Mouse (Mus musculus) gastrocnemius, postnatal 36 days (tissue): ENCODE data around the gene Cnn3. TPM values are rescaled to one million over a fixed set of nuclear protein-coding genes. Genes with fewer than 3 reads are reported as not detected.

Source experiments
- DNase-seq, 2 experiments: peaks; one replicate each; pipeline ENCODE4 v3.0.0; 2022
- intact Hi-C: fragments of 180-260 bp; cut with DNase I; formaldehyde crosslinking; loops from one replicate; pipeline ENCODE4 v1.15.1; 2025
- total RNA-seq, 2 experiments: library from RNA; stranded (reverse); gene quantifications; 2 replicates each; pipeline ENCODE4 v1.2.3; 2021

The Cnn3 gene
- total RNA-seq, 2 experiments from 2014 or later, result 19.5 to 22.7 TPM

GRCm38 (mm10) chr3:121444414-121444813 lies 18.1 kb downstream of the Cnn3 start:
- DNase-seq, result no peak
- intact Hi-C loops, result no loop called here

DNA sequence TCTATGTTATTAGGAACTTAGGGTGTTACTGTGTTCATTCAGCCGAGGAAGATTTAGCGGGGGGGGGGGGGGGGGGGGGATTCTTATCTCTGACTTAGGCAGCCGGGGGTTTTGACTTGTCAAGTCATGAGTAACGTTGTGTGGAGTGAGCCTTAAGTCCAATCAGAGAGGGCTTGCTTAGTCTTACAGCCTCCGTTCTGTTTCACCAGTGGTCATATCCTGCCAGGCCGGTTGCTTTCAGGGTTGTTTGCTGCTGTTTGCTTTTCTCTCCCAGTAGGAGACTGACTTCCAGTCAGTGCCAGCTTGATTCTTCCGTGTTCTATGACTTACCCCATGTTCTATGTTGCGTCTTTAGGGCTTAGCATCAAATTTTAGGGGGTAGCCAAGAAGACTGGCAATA lies 20.2 kb downstream of the Cnn3 start:
- DNase-seq, result no peak
- intact Hi-C loops, result no loop called here

GRCm38 (mm10) chr3:121448029-121448468 lies 21.8 kb downstream of the Cnn3 start:
- DNase-seq, result no peak
- intact Hi-C loops, result no loop called here

- no peak for DNase-seq
- intact Hi-C loops, result no loop called here
These were observed 22.3 kb downstream of the Cnn3 start for GRCm38 (mm10) chr3:121448606-121449005.

- intact Hi-C loops, result no loop called here
- no peak for DNase-seq
These were observed 23.2 kb downstream of the Cnn3 start for GRCm38 (mm10) chr3:121449527-121449926.

- DNase-seq, result no peak
- intact Hi-C loops, result no loop called here
These were observed 25.1 kb downstream of the Cnn3 start for GRCm38 (mm10) chr3:121451404-121451803.

- intact Hi-C loops, result no loop called here
- no peak for DNase-seq
These were observed 32.5 kb downstream of the Cnn3 start for GRCm38 (mm10) chr3:121458545-121459492.

- DNase-seq, result no peak
- intact Hi-C loops, result no loop called here
These were observed 34.3 kb downstream of the Cnn3 start for GRCm38 (mm10) chr3:121460473-121461193.

DNA sequence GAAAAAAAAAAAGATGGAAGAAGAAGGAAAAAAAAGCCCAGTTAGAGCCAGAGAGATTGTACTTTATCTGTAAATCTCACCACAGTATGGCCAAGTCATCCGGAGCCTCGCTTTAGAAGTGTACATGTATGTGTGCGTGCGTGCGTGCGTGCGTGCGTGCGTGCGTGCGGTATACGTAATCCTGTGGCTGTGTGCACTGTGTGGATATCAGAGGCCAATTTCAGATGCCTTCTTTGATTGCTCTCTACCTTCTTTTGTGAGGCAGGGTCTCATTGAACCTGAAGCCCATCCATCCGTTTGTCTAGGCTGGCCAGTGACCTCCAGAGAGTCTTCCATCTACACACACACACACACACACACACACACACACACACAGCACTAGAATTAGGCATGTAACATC lies 35.2 kb downstream of the Cnn3 start:
- no peak for DNase-seq
- intact Hi-C loops, result no loop called here

DNA sequence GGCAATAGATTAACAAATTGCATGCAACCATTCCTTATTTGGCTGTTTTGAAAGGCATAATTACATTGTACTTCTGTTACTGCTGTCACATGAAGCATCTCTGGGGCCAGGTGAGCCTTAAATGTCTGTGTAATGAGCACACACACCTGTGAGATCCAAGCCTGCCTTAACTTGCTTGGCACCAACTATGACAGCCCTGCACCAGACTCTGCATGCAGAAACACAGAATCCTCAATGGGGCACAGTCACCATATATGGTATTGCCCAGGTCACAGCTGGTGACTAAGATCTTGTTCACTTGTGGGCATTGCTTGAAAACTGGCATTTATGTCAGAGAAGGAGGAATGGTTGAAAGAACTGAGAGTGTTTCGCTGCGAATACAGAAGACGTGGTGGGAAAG lies 36.5 kb downstream of the Cnn3 start:
- intact Hi-C loops, result no loop called here
- DNase-seq, result no peak

DNA sequence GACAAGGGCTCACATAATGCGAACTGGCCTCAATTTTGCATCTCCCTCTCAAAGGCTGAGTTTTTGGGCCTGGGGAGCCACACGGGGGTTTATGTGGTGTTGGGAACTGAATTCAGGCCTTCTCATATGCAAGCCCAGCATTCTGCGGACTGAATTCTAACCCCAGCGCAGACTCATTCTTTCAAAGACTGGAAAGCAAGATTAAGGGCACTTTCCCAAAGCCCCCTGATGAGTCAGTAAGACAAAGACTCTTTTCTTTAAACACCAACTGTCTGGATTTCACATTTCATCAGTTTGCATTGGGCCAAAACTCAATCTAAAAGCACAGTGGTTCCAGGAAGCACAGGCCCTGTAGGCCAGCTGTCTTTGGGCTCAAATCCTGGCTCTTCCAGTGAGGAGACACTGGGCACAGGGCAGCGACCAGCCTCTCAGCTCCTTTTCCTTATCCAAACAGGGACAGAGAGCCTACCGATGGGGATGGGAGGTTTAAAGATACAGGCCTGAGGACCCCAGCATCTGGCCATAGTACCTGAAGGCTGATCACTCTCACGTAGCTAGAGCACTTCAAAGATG lies 38.5 kb downstream of the Cnn3 start:
- intact Hi-C loops, result no loop called here
- no peak for DNase-seq

GRCm38 (mm10) chr3:121465795-121466194 lies 39.5 kb downstream of the Cnn3 start:
- intact Hi-C loops, result no loop called here
- DNase-seq, result no peak

DNA sequence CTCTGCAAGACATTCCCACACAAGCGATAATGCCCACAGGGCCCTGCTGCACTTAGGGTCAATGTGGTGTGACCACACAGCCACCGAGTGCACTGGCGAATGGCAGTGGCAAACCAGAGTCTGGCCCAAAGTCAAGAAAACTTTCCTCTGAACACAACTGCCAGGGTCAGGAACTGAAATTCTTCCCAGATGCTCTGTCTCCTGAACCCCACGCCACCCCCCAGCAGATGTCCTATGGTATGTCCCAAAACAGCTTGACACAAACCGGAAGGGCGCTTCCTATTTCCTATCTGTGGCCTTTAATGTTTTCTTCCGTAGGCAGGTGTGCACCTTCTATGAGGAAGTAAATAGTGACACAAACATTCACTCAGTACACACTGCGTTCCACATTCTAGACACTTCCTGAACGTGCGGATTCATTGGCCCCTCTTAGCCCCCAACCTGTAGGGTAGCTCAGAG lies 40.8 kb downstream of the Cnn3 start:
- DNase-seq, result no peak
- intact Hi-C loops, result no loop called here

DNA sequence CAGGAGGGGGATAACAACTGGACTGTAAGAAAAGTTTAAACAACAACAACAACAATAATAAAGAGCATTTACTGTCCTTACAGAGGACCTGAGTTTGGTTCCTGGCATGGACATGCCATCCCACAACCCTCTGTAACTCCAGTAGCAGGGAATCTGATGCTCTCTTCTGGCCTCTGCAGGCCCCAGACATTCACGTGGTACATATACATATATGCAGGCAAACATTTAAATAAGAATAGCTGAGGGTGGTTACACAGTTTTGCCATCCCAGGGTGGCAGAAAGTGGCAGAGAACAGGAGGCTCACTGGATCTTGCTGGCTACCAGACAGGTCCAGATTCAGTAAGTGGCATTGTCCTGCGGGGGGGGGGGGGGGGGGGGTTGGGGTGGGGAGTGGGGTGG lies 41.8 kb downstream of the Cnn3 start:
- intact Hi-C loops, result no loop called here

GRCm38 (mm10) chr3:121469185-121469975 lies 43.1 kb downstream of the Cnn3 start:
- peak in 1 of 2 experiments; percentile 18 for DNase-seq
- intact Hi-C loops, result no loop called here

More for the DNA sequence above, 41.8 kb downstream of the Cnn3 start:
- DNase-seq, result no peak

- intact Hi-C loops, result no loop called here
- no peak for DNase-seq
These were observed 45.4 kb downstream of the Cnn3 start for GRCm38 (mm10) chr3:121471703-121472102.

- DNase-seq, result no peak
- intact Hi-C loops, result no loop called here
These were observed 48.4 kb downstream of the Cnn3 start for GRCm38 (mm10) chr3:121474738-121475137.

GRCm38 (mm10) chr3:121480030-121480960 lies 54.0 kb downstream of the Cnn3 start:
- intact Hi-C loops, result no loop called here
- no peak for DNase-seq

DNA sequence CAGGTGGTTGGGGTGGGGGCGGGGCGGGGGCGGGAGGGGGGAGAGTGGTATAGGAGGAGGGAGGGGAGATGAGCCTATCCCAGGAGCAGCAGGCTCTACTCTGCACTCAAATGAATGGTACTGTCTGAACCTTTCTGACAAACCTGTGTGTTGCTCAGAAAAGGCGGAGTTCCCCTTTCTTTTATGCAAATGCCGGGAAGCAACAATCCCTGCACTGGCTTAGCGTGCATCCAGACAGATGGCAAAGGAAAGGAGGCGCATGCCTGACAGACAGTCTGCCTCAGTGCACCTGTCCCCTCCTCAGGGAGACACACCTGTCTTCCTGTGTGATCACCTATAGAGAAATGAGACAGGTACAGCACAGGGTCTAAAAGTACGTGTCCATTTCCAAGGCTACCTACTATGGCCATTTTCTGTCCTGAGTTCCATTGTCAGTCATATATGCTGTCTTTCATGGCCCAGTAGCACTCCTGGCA lies 54.7 kb downstream of the Cnn3 start:
- intact Hi-C loops, result no loop called here

More for the DNA sequence above, 54.7 kb downstream of the Cnn3 start:
- DNase-seq, result no peak
